Mouse (Mus musculus) megakaryocyte, embryonic 14.5 days (primary cell): ENCODE data around the gene Prph.

Experiments
- FLI1 ChIP-seq: IDR thresholded peaks from 2 replicates; pipeline ENCODE4 v1.6.1; 2012; ENCODE audit warnings: low read length, inconsistent platforms, mixed read lengths
- GATA1 ChIP-seq: IDR thresholded peaks from 3 replicates; pipeline ENCODE4 v1.6.1; 2012; ENCODE audit warnings: mixed read lengths, low read length, inconsistent platforms, borderline replicate concordance

DNA sequence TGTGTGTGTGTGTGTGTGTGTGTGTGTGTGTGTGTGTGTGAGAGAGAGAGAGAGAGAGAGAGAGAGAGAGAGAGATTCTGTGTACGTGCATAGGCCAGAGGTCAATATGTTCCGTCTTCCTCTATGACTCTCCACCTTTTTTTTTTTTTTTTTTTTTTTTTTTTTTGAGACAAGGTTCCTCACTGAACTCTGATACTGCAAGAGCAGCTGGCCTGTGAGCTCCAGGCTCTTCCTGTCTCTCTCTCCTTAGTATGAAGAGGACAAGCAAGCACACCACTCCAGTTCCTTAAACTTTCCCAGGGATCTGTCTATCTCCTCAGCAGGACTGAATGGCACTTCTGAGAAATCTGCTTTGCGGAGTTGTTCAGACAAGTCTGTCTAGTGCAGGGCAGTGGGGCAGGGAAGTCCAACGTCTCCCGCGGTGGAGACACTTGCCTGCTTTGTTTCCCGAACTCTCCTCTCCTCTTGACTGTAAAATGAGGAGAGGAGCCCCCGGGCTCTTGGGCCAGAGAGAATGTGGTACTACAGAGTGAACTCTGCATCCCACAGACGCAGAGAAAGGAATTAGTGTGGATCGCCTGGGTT lies 26.0 kb upstream of the Prph start:
- TF ChIP-seq FLI1 (no peak), GATA1 (no peak)
